Mouse (Mus musculus) hindbrain, embryonic 11.5 days (tissue): ENCODE results near the gene Antxr2. TPM values are rescaled to one million over a fixed set of nuclear protein-coding genes. Genes with fewer than 3 reads are reported as not detected.

Experiments
- ATAC-seq: fragments of 200-750 bp; cut with Nextera tagmentation; 2 replicates; pipeline ENCODE4 v1.8.0; 2017; ENCODE audit warnings: mild to moderate bottlenecking, moderate TSS enrichment, moderate library complexity; ENCODE audit not compliant: low FRiP score
- DNase-seq: peaks from one replicate; pipeline ENCODE4 v3.0.0-alpha.2; 2015; ENCODE audit warnings: low spot score
- H3K27ac ChIP-seq: fragments of 300-500 bp; sonication (generic); 2 replicates; pipeline ENCODE4 v1.5.1; 2014; ENCODE audit warnings: mild to moderate bottlenecking, low read depth, low read length
- H3K27me3 ChIP-seq: fragments of 300-500 bp; sonication (generic); 2 replicates; pipeline ENCODE4 v1.6.1; 2014; ENCODE audit warnings: mild to moderate bottlenecking, low read length, moderate library complexity, mixed read lengths; ENCODE audit not compliant: control insufficient read depth, insufficient read depth
- H3K36me3 ChIP-seq: fragments of 300-500 bp; sonication (generic); 2 replicates; pipeline ENCODE4 v1.6.1; 2014; ENCODE audit warnings: mild to moderate bottlenecking, low read length, moderate library complexity, mixed read lengths; ENCODE audit not compliant: control insufficient read depth, insufficient read depth
- H3K4me1 ChIP-seq: fragments of 300-500 bp; sonication (generic); replicated peaks from 2 replicates; pipeline ENCODE4 v1.6.1; 2014; ENCODE audit warnings: low read length, mixed read lengths; ENCODE audit not compliant: control insufficient read depth, insufficient read depth
- H3K4me2 ChIP-seq: fragments of 300-500 bp; sonication (generic); replicated peaks from 2 replicates; pipeline ENCODE4 v1.6.1; 2014; ENCODE audit warnings: mild to moderate bottlenecking, low read depth, low read length
- H3K4me3 ChIP-seq: fragments of 300-500 bp; sonication (generic); 2 replicates; pipeline ENCODE4 v1.5.1; 2014; ENCODE audit warnings: low read depth, low read length
- H3K9ac ChIP-seq: fragments of 300-500 bp; sonication (generic); 2 replicates; pipeline ENCODE4 v1.6.1; 2014; ENCODE audit warnings: low read depth, low read length
- H3K9me3 ChIP-seq: fragments of 300-500 bp; sonication (generic); 2 replicates; pipeline ENCODE4 v1.6.1; 2016; ENCODE audit warnings: low read length; ENCODE audit not compliant: control insufficient read depth
- WGBS: fragments of 180-500 bp; shearing (Covaris S2); extraction: QIAGEN DNeasy Blood & Tissue Kit; methylation state at CpG from one replicate; pipeline ENCODE4 v1.1.7; 2014; 5-methylcytosine and 5-hydroxymethylcytosine counted together
- polyA plus RNA-seq: library from polyadenylated mRNA; unstranded; fragments of >200 nt; fragmentation: Nextera tagmentation; extraction: Ambion mirVana; gene quantifications from 2 replicates; pipeline ENCODE4 v1.2.1, GENCODE M21; 2014

The Antxr2 gene
- polyA plus RNA-seq, 1 experiment from 2014 or later: 9.5 TPM

- WGBS: 89% methylated on average over 1 of the region's 1 CpGs
- Histone ChIP-seq H3K27me3 (no peaks in the 10 kb centered on the region), H3K4me1 (no peaks in the 10 kb centered on the region), H3K4me2 (no peak overlapping the region), H3K9me3 (no peaks in the 10 kb centered on the region), H3K9ac (no peak overlapping the region), H3K27ac (no peak overlapping the region), H3K4me3 (no peak overlapping the region), H3K36me3 (no peaks in the 10 kb centered on the region)
- ATAC-seq (no peak), DNase-seq (no peak)
These were observed 57.5 kb downstream of the Antxr2 start for GRCm38 (mm10) chr5:97973293-97973692.

DNA sequence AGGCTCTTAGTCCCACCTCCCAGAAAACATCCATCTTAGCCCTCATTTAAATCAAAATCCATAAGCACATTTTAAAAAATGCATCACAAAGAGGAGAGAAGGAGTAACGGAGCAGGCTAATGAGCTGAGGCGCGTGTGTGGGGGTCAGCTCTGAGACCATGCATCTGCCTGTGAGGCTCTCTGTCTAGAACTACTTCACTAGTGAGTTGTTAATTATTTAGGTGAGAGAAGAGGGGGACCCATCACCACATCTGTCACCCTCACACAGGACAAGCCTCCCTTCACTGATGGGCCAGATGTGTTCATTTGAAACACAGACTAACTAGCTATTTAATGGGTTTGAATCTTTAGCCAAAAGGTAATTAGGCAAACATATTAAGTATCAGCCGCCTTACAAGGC, 58.8 kb downstream of the Antxr2 start:
- Histone ChIP-seq H3K4me2 (no peak overlapping the region), H3K4me1 (no peaks in the 10 kb centered on the region), H3K27me3 (no peaks in the 10 kb centered on the region), H3K9ac (no peak overlapping the region), H3K4me3 (no peak overlapping the region), H3K9me3 (no peaks in the 10 kb centered on the region), H3K27ac (no peak overlapping the region), H3K36me3 (no peaks in the 10 kb centered on the region)
- ATAC-seq (no peak), DNase-seq (no peak)
- WGBS: 85% methylated on average over 4 of the region's 4 CpGs

- DNase-seq: no peak
- Histone ChIP-seq H3K4me1 (no peaks in the 10 kb centered on the region), H3K4me2 (no peak overlapping the region), H3K4me3 (no peak overlapping the region), H3K9ac (no peak overlapping the region), H3K27me3 (no peaks in the 10 kb centered on the region), H3K36me3 (no peaks in the 10 kb centered on the region), H3K27ac (no peak overlapping the region), H3K9me3 (no peaks in the 10 kb centered on the region)
- ATAC-seq: no peak
- WGBS: 59% methylated on average over 3 of the region's 3 CpGs
These were observed 59.6 kb downstream of the Antxr2 start for GRCm38 (mm10) chr5:97971236-97971635.

GRCm38 (mm10) chr5:97967044-97967443, 63.8 kb downstream of the Antxr2 start:
- H3K27ac ChIP-seq: no peak overlapping the region
- no peaks in the 10 kb centered on the region for H3K9me3 ChIP-seq
- H3K4me2 ChIP-seq: no peak overlapping the region
- no peaks in the 10 kb centered on the region for H3K27me3 ChIP-seq
- H3K4me1 ChIP-seq: no peaks in the 10 kb centered on the region
- no peak overlapping the region for H3K9ac ChIP-seq
- ATAC-seq: no peak
- H3K4me3 ChIP-seq: no peak overlapping the region
- H3K36me3 ChIP-seq: no peaks in the 10 kb centered on the region
- DNase-seq: no peak
- WGBS: 83% methylated on average over 5 of the region's 5 CpGs

DNA sequence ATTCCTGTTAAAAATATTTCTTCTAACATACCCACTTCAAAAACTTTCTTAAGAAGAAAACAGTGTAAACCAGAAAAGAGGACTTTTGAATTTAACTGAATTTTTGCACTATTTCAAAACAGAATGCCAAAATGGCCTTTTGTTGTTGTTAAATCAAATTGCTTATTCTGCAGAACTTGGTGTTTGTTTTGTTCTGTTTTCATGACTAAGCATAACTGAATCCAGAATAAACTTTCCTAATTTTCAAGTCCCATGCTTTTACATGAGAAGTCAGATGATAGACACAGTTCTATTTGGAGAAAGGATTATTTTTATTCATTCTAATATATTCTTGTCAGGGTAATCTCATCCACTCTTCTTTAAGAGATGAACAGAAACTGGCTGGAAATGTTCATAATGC, 64.7 kb downstream of the Antxr2 start:
- no peak overlapping the region for H3K27ac ChIP-seq
- H3K27me3 ChIP-seq: no peaks in the 10 kb centered on the region
- ATAC-seq (no peak), DNase-seq (no peak)
- H3K4me2 ChIP-seq: no peak overlapping the region
- no peaks in the 10 kb centered on the region for H3K9me3 ChIP-seq
- no peak overlapping the region for H3K9ac ChIP-seq
- no peaks in the 10 kb centered on the region for H3K4me1 ChIP-seq
- no peaks in the 10 kb centered on the region for H3K36me3 ChIP-seq
- no peak overlapping the region for H3K4me3 ChIP-seq

GRCm38 (mm10) chr5:97964444-97964843, 66.4 kb downstream of the Antxr2 start:
- Histone ChIP-seq H3K36me3 (no peaks in the 10 kb centered on the region), H3K9ac (no peak overlapping the region), H3K27ac (no peak overlapping the region), H3K9me3 (no peaks in the 10 kb centered on the region), H3K4me2 (no peak overlapping the region), H3K4me3 (no peak overlapping the region), H3K27me3 (no peaks in the 10 kb centered on the region), H3K4me1 (no peaks in the 10 kb centered on the region)
- DNase-seq (no peak), ATAC-seq (no peak)
- WGBS: 86% methylated on average over 2 of the region's 2 CpGs

GRCm38 (mm10) chr5:97962512-97962911, 68.3 kb downstream of the Antxr2 start:
- Histone ChIP-seq H3K9ac (no peak overlapping the region), H3K9me3 (no peaks in the 10 kb centered on the region), H3K4me1 (no peaks in the 10 kb centered on the region), H3K36me3 (no peaks in the 10 kb centered on the region), H3K27ac (no peak overlapping the region), H3K4me3 (no peak overlapping the region), H3K4me2 (no peak overlapping the region), H3K27me3 (no peaks in the 10 kb centered on the region)
- ATAC-seq (no peak), DNase-seq (no peak)
- WGBS: 91% methylated on average over 3 of the region's 3 CpGs

- no peak overlapping the region for H3K4me3 ChIP-seq
- H3K36me3 ChIP-seq: no peaks in the 10 kb centered on the region
- WGBS: 81% methylated on average over 7 of the region's 7 CpGs
- no peaks in the 10 kb centered on the region for H3K4me1 ChIP-seq
- H3K27ac ChIP-seq: no peak overlapping the region
- H3K9ac ChIP-seq: no peak overlapping the region
- H3K27me3 ChIP-seq: no peaks in the 10 kb centered on the region
- DNase-seq: no peak
- H3K9me3 ChIP-seq: no peaks in the 10 kb centered on the region
- no peak overlapping the region for H3K4me2 ChIP-seq
- ATAC-seq: no peak
These were observed 69.1 kb downstream of the Antxr2 start for GRCm38 (mm10) chr5:97961786-97962185.

GRCm38 (mm10) chr5:97959651-97960050, 71.2 kb downstream of the Antxr2 start:
- no peak overlapping the region for H3K9ac ChIP-seq
- no peak overlapping the region for H3K27ac ChIP-seq
- DNase-seq: no peak
- no peaks in the 10 kb centered on the region for H3K36me3 ChIP-seq
- H3K4me1 ChIP-seq: no peaks in the 10 kb centered on the region
- no peak overlapping the region for H3K4me3 ChIP-seq
- 83% methylated on average over 2 of the region's 2 CpGs for WGBS
- no peaks in the 10 kb centered on the region for H3K9me3 ChIP-seq
- no peak for ATAC-seq
- H3K4me2 ChIP-seq: no peak overlapping the region
- no peaks in the 10 kb centered on the region for H3K27me3 ChIP-seq
